Mouse (Mus musculus) spleen, adult 2 months (tissue): ENCODE measurements around the gene Elmo1. TPM values are rescaled to one million over a fixed set of nuclear protein-coding genes. Genes with fewer than 3 reads are reported as not detected.
A peak's percentile ranks its signal among the peaks of the same experiment; 100 is the strongest.

Experiments used
- DNase-seq, 2 experiments: peaks; one replicate each; pipeline versions ENCODE4 v3.0.0 to v3.0.0-alpha.2; 2012 to 2021; ENCODE audit warnings: low spot score in 2 of 2, low read depth in 1 of 2
- H3K27ac ChIP-seq: fragments of 200-500 bp; 2 replicates; pipeline ENCODE4 v1.5.1; 2012; ENCODE audit warnings: low read length, inconsistent platforms; ENCODE audit not compliant: insufficient read depth
- H3K27me3 ChIP-seq: fragments of 200-500 bp; 2 replicates; pipeline ENCODE4 v1.6.1; 2012; ENCODE audit warnings: mild to moderate bottlenecking, moderate library complexity, low read length, inconsistent platforms; ENCODE audit not compliant: control insufficient read depth, insufficient read depth
- H3K36me3 ChIP-seq: fragments of 200-500 bp; 2 replicates; pipeline ENCODE4 v1.6.1; 2012; ENCODE audit warnings: mild to moderate bottlenecking, low read length, inconsistent platforms; ENCODE audit not compliant: control insufficient read depth, insufficient read depth
- H3K4me1 ChIP-seq: fragments of 200-500 bp; 2 replicates; pipeline ENCODE4 v1.6.1; 2011; ENCODE audit warnings: inconsistent platforms; ENCODE audit not compliant: control insufficient read depth, insufficient read depth, insufficient read length
- H3K4me3 ChIP-seq: fragments of 200-500 bp; 2 replicates; pipeline ENCODE4 v1.5.1; 2011; ENCODE audit warnings: mild to moderate bottlenecking, inconsistent platforms; ENCODE audit not compliant: insufficient read depth, insufficient read length; ENCODE audit errors: extremely low read depth
- CTCF ChIP-seq: fragments of 200-500 bp; IDR thresholded peaks from 2 replicates; pipeline ENCODE4 v1.5.1; 2011; ENCODE audit warnings: mild to moderate bottlenecking, inconsistent platforms; ENCODE audit not compliant: insufficient read depth, insufficient read length, insufficient replicate concordance; ENCODE audit errors: extremely low read depth
- POLR2A ChIP-seq: fragments of 200-500 bp; IDR thresholded peaks from 2 replicates; pipeline ENCODE4 v1.6.1; 2011; ENCODE audit warnings: low read depth, low read length, inconsistent platforms
- WGBS: fragments of 180-500 bp; shearing (Covaris S2); methylation state at CpG from one replicate; pipeline ENCODE4 v1.1.7; 2018; 5-methylcytosine and 5-hydroxymethylcytosine counted together
- polyA plus RNA-seq: library from polyadenylated mRNA; depleted of rRNA; stranded (reverse); fragments of >200 nt; gene quantifications from 2 replicates; pipeline ENCODE4 v1.2.3, GENCODE M21; 2012

The Elmo1 gene
- polyA plus RNA-seq, 1 experiment = 33.3 TPM

- Histone ChIP-seq H3K4me1 (no peaks in the 10 kb centered on the region), H3K36me3 (no peaks in the 10 kb centered on the region), H3K27me3 (no peaks in the 10 kb centered on the region), H3K27ac (no peak overlapping the region), H3K4me3 (no peak overlapping the region)
- TF ChIP-seq CTCF (no peak), POLR2A (no peak)
- no peak for DNase-seq
Observed at GRCm38 (mm10) chr13:20072043-20072442, 18.4 kb upstream of the Elmo1 start.

GRCm38 (mm10) chr13:20072994-20073393 is 17.4 kb upstream of the Elmo1 start:
- no peak for TF ChIP-seq CTCF
- TF ChIP-seq POLR2A = no peak
- Histone ChIP-seq H3K4me3 (no peak overlapping the region), H3K27ac (no peak overlapping the region), H3K4me1 (no peaks in the 10 kb centered on the region), H3K27me3 (no peaks in the 10 kb centered on the region), H3K36me3 (no peaks in the 10 kb centered on the region)
- no peak for DNase-seq
- 78% methylated on average over 5 of the region's 5 CpGs for WGBS

GRCm38 (mm10) chr13:20076521-20076920 is 13.9 kb upstream of the Elmo1 start:
- no peak overlapping the region for H3K27ac ChIP-seq
- no peak overlapping the region for H3K4me3 ChIP-seq
- no peak for TF ChIP-seq CTCF
- no peak for TF ChIP-seq POLR2A
- H3K27me3 ChIP-seq = no peaks in the 10 kb centered on the region
- DNase-seq = no peak
- no peaks in the 10 kb centered on the region for H3K36me3 ChIP-seq
- 94% methylated on average over 1 of the region's 1 CpGs for WGBS
- H3K4me1 ChIP-seq = no peaks in the 10 kb centered on the region

GRCm38 (mm10) chr13:20077237-20077636 is 13.2 kb upstream of the Elmo1 start:
- DNase-seq = no peak
- WGBS = 90% methylated on average over 3 of the region's 3 CpGs

GRCm38 (mm10) chr13:20090711-20091603 is 561 bp downstream of the Elmo1 start:
- H3K4me3 ChIP-seq = peak overlapping the region; percentile 97
- under 1% methylated on average over 71 of the region's 93 CpGs for WGBS
- DNase-seq = peak; percentile 28 to 70
- H3K27me3 ChIP-seq = no peaks in the 10 kb centered on the region
- H3K4me1 ChIP-seq = peaks cover 18% of the 10 kb centered on the region
- peak overlapping the region; percentile 98 for H3K27ac ChIP-seq
- H3K36me3 ChIP-seq = no peaks in the 10 kb centered on the region
- TF ChIP-seq POLR2A (peak; percentile 35; the same call in 1 of the 2 replicates), CTCF (no peak)

More at GRCm38 (mm10) chr13:20077237-20077636, 13.2 kb upstream of the Elmo1 start:
- Histone ChIP-seq H3K27me3 (no peaks in the 10 kb centered on the region), H3K27ac (no peak overlapping the region), H3K36me3 (no peaks in the 10 kb centered on the region), H3K4me3 (no peak overlapping the region), H3K4me1 (no peaks in the 10 kb centered on the region)
- TF ChIP-seq CTCF = no peak
- no peak for TF ChIP-seq POLR2A

- no peak for DNase-seq
- Histone ChIP-seq H3K27ac (peak overlapping the region; percentile 98), H3K4me1 (peaks cover 18% of the 10 kb centered on the region), H3K4me3 (peak overlapping the region; percentile 97), H3K36me3 (no peaks in the 10 kb centered on the region), H3K27me3 (no peaks in the 10 kb centered on the region)
- no peak for TF ChIP-seq CTCF
- TF ChIP-seq POLR2A = no peak
- WGBS = 4% methylated on average over 9 of the region's 10 CpGs
Observed at GRCm38 (mm10) chr13:20091604-20091926, 1.2 kb downstream of the Elmo1 start.

- Histone ChIP-seq H3K27me3 (no peaks in the 10 kb centered on the region), H3K4me1 (peaks cover 20% of the 10 kb centered on the region), H3K27ac (no peak overlapping the region), H3K36me3 (no peaks in the 10 kb centered on the region), H3K4me3 (no peak overlapping the region)
- WGBS = 67% methylated on average over 3 of the region's 3 CpGs
- TF ChIP-seq POLR2A (no peak), CTCF (no peak)
- DNase-seq = no peak
Observed at GRCm38 (mm10) chr13:20092301-20092700, 1.9 kb downstream of the Elmo1 start.
